Mouse (Mus musculus): ENCODE measurements around the gene Apobr. TPM values are rescaled to one million over a fixed set of nuclear protein-coding genes. Genes with fewer than 3 reads are reported as not detected.

Apobr gene
- total and polyA plus RNA-seq, 3 experiments, result 0.23 to 5.4 TPM; not detected in 1

DNA sequence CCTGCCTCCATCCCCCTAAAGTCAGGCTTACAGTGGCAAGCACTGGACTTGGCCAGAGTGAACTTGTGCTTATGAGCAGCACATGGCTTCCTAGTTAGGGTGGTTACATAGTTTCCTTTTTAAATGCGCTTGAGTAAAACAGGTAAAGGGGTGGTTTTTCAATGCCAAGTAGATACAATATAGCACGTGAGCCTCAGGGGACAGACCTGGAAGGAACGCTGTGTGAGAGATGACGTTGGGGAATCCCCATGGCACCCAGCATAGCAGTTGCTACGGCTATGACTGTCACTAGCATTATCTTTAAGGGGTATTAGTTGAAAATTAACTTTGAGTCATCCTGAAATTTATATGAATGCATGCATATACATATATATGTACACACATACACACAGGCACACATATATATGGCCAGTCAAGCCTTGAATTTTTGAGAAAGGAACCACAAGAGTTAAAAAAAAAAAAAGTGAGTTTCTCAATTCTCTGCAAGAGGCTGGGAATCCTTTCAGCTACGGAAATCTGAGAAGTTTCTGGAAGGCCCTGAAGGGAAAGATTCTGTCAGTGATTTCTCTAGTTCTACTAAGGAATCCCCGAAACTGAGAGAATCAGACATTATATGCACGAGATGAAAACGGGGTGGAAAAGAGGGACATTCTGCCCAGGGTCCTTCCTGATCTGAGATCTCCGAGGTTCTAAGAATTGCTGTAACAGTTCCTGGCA is 35.0 kb downstream of the Apobr start:
- no peak for TF ChIP-seq NRF1 (IDR thresholded peaks at IDR 0.05; ENCODE audit: insufficient read depth, low read depth, low read length, poor library complexity, severe bottlenecking)
- TF ChIP-seq KAT2A (conservative IDR thresholded peaks at IDR 0.05; ENCODE audit: low read depth, low read length), result no peak
- no peak for TF ChIP-seq JUND (IDR thresholded peaks at IDR 0.05; ENCODE audit: low read depth, low read length)
- TF ChIP-seq ZKSCAN1 (IDR thresholded peaks at IDR 0.05; ENCODE audit: low read depth, low read length), result no peak
- TF ChIP-seq E2F4 (IDR thresholded peaks at IDR 0.05; ENCODE audit: borderline replicate concordance, low read depth, low read length), result no peak
- TF ChIP-seq CHD1 (IDR thresholded peaks at IDR 0.05; ENCODE audit: low read depth, low read length), result no peak
- TF ChIP-seq RAD21 (IDR thresholded peaks at IDR 0.05; ENCODE audit: low read depth, low read length), result no peak
- TF ChIP-seq NELFE (IDR thresholded peaks at IDR 0.05; ENCODE audit: low read depth, low read length), result no peak
- TF ChIP-seq USF2 (IDR thresholded peaks at IDR 0.05; ENCODE audit: borderline replicate concordance in 1 of 2, insufficient read depth in 1 of 2, low read depth in 1 of 2, low read length in 2 of 2), result no peak
- no peak for TF ChIP-seq EP300 (IDR thresholded peaks at IDR 0.05; ENCODE audit: low read depth in 1 of 2, low read length in 2 of 2)
- no peak for TF ChIP-seq ZMIZ1 (IDR thresholded peaks at IDR 0.05; ENCODE audit: low read depth, low read length)
- no peak for TF ChIP-seq GATA1 (IDR thresholded peaks at IDR 0.05; ENCODE audit: low read depth, low read length)
- TF ChIP-seq USF1 (IDR thresholded peaks at IDR 0.05; ENCODE audit: low read depth, low read length), result no peak
- TF ChIP-seq BHLHE40 (IDR thresholded peaks at IDR 0.05; ENCODE audit: borderline replicate concordance, low read depth, low read length), result no peak
- no peak for TF ChIP-seq SIN3A (IDR thresholded peaks at IDR 0.05; ENCODE audit: low read length)
- no peak for TF ChIP-seq MAX (IDR thresholded peaks at IDR 0.05; ENCODE audit: low read length)
- TF ChIP-seq MEF2A (IDR thresholded peaks at IDR 0.05; ENCODE audit: extremely low read depth, insufficient replicate concordance, low read depth, low read length, poor library complexity, severe bottlenecking), result no peak
- TF ChIP-seq UBTF (IDR thresholded peaks at IDR 0.05; ENCODE audit: borderline replicate concordance, insufficient read depth, low read depth, low read length), result no peak
- Histone ChIP-seq H3K4me3 (ENCODE audit: control insufficient read depth in 1 of 2, insufficient read depth in 1 of 2, low read depth in 2 of 2, low read length in 2 of 2) (no peak overlapping the region), H3K27ac (ENCODE audit: control insufficient read depth, low read depth, low read length) (no peak overlapping the region), H3K9ac (ENCODE audit: control insufficient read depth, low read depth, low read length, poor library complexity, severe bottlenecking) (no peak overlapping the region), H3K9me3 (replicated peaks; ENCODE audit: insufficient read depth, low read length) (no peaks in the 10 kb centered on the region), H3K27me3 (ENCODE audit: control insufficient read depth in 1 of 2, insufficient read depth in 2 of 2, low read length in 2 of 2) (no peaks in the 10 kb centered on the region), H3K79me2 (ENCODE audit: control insufficient read depth, insufficient read depth, low read length, poor library complexity) (no peaks in the 10 kb centered on the region), H3K4me1 (ENCODE audit: control insufficient read depth in 1 of 2, insufficient read depth in 2 of 2, low read length in 2 of 2) (peaks cover 16 to 37% of the 10 kb centered on the region in 2 experiments), H3K36me3 (ENCODE audit: control insufficient read depth in 1 of 2, insufficient read depth in 2 of 2, low read length in 2 of 2) (peaks cover 0 to 30% of the 10 kb centered on the region in 2 experiments; a peak in 2 of 4 replicates)
- no peak for DNase-seq (ENCODE audit: low read depth, low spot score)
